Mouse (Mus musculus): ENCODE data around the gene Simc1.
A peak's percentile ranks its signal among the peaks of the same experiment; 100 is the strongest.

Gene Simc1

DNA sequence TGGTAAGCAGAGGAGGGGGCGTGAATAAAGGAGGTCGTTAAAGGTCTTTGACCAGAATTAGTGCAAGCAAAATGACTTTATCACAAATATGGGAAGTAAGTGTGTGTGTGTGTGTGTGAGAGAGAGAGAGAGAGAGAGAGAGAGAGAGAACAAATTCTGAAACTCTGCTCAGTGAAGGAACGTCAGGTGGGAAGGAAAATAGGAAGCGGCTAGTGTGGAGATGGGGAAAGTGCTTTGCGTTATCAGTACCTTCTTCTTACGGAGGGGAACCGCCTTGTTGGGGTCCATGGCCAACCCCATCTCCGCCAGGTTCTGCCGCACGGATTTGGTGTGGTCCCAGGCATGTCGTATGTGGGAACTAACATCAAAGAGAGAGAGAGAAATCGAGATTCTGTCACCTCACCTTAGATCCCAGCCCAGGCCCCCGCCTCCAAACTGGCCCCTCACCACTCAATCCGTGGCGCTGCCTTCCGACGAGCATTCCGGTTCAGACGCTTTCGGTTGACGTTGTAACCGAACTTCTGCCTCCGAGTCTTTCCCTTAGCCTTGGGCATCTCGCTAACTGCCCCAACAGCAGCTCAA, 85.9 kb downstream of the Simc1 start:
- no peak for DNase-seq (ENCODE audit: low spot score)

DNA sequence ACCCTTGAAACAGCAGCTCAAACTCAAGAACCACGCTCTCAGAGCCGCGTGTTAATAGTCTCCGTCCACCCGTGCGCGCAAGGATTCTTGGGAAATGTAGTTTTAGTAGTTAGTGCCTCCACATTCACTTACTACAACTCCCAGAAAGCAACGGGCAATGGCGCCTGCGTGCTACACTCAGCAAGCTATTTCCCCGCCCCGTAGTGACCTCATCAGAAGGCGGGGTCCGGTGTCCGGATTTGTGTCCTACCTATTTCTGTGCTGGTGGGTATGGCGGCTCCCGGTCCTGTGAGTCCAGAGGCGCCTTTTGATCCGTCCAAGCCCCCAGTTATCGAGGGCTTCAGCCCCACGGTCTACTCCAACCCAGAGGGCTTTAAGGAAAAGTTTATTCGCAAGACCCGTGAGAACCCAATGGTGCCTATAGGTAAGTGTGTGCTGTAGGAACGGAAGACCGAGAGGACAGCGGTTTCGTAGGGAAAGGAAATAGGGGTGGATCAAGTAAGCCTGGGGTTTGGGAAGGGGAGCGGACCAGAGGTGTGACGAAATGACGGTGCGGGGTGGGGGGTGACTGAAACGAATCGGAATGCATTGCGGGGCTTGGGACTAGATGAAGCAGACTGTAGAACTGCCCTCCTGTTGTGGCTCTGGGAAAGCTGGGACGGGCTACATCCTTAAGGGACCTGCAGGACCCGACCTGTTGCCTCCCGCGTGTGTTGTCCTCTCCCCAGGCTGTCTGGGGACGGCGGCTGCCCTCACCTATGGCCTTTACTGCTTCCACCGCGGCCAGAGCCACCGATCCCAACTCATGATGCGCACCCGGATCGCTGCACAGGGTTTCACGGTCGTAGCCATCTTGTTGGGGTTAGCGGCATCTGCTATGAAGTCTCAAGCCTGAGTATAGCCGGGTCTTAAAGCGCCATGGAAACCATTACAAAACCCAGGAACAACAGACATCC, 86.7 kb downstream of the Simc1 start, which contains the start of the genes Nop16 and Higd2a:
TSS of gene Nop16 (minus strand) at position 95 of the 956 bp plus-strand sequence.
TSS of gene Higd2a (plus strand) at position 212 of the 956 bp plus-strand sequence.
- DNase-seq (ENCODE audit: low spot score): peak; percentile 98

DNA sequence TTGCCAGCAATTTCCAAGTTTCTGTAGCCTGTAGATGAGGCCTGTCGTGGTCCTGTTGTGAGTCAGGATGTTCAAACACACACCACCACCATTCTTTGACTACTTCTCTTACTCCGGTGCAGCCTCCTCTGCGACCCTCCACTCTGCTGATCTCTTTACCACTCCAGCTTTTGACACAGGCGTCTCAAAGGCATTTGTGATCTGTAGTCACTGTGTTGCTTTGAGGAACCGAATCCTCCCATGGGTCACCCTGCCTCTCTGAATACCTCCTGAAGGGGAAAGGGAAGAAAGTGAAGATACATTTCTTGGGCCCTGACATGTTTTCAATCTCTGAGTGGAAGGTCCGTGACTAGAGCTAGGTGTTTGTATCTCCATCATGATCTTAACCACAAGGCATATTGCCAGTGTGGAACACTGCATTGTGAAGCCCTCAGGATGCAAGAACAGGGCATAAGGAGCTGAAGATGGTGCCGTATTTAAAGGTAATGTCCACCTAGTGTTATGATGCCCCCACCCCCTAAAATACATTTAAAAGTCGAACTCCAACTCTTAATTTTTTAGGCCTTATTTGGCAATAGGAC, 88.3 kb downstream of the Simc1 start:
- no peak for DNase-seq (ENCODE audit: low spot score)

DNA sequence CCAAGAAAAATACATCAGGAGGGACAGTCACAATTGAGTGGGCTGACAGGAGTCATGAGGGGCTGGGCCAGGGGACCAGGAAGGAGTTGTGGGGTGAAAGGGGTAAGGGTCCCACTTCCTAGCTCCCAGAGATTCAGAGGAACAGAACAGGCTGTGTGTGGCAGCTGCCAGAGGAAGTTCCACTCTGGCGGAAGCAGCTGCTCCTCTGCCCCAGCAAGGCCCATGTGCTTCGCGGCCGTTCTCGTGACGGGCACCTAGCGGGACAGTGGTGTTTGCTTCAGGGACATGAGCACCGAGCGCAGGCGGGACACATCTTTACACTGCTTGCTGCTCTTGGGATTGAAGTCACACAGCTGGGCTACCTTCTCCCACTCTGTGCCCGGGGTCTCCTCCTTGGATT, 90.0 kb downstream of the Simc1 start:
- DNase-seq (ENCODE audit: low spot score): peak; percentile 37

DNA sequence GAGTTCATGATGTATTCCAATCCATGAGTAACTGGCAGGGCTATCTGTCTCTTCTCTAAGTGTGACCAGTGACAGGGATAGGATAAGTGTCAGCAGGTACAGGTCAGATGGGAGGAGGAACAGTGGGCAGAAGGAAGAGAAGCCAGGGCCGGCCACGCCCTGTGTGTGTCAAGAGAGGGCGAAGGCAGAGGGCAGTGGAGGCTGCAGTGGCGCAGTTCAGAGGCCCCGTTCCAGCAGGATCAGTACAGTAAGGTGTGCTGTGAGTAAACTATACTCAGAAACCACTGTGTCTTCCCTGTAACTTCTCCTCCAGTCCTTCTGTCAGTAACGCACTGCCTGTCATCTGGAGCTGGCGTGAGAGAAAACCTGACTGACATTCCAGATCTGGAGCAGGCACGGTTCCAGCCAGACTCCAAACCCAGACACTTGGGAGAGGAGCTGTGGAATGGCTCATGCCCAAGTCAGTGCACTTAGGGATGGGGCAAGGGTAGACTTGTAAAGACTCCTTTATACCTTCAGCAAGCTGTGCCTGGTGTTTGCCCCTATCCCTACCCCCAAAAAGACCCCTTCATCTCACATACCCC, 92.6 kb downstream of the Simc1 start:
- no peak for DNase-seq (ENCODE audit: low spot score)

DNA sequence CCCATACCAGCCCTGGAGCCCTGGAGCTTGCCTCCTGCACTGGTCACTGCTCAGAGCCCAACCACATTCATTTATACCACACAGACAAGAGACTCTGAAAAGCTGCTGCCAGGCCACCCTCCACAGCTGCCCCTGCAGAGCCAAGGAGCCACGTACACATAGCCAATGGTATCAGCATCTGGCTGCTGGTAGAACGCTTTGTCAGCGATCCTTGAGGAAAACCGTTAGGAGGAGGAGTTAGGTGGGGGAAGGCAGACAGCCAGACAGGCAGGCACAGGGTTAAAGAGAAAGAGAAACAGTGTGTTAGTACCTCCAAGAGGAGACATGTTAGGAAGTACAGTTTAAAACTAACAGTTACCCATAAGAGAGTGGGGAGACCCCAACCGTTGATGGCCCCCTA, 93.3 kb downstream of the Simc1 start:
- DNase-seq (ENCODE audit: low spot score): no peak

DNA sequence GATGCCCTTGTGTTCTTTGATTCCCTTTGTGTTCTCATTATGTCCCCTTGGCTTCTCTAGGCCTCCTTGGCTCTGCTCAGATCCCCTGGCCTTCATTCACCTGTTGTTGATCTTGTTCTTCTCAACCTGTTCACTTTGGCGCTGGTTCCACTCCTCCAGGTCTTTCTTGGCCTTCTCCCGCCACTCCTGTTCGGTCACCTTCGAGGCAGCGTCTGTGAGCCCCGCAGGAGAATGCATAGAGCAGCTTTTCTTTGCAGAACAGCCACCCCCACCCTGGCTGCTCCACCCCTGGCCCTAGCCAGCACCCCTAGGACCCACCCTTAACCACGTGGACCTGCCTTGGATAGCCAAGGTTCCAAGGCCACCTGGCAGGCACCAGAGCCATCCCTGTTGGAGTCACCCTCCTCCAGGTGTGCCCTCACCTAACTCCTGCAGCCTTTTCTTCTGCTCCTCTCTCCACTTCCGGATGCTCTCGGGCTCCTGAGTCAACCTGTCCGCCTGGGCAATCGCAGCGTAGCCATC, 95.1 kb downstream of the Simc1 start:
- no peak for DNase-seq (ENCODE audit: low spot score)
